Mouse (Mus musculus): ENCODE results near the gene Stxbp5.

DNA sequence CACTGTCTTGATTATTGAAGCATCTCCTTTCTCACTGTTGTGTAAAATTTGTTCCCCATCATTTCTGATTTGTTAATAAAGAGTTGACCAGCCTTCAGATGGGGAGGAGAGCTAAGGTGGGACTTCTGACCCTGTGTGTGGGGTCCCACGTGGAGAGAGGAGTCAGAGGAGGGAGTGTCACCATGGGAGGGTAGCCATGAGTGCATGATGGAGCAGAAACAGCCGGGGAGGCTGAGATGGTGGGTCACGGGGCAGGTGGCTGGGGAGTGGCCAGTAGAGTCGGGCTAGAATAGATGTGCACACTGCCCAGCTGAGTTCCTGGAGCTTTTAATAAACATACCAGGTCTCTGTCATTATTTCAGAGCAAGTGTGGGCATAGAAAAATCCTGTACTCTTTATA is 121.0 kb downstream of the Stxbp5 start:
- TF ChIP-seq CTCF (conservative IDR thresholded peaks at IDR 0.05; ENCODE audit: insufficient read depth, insufficient read length, low read depth, low read length) (no peak), POLR2A (IDR thresholded peaks at IDR 0.05; ENCODE audit: low read depth, low read length) (no peak)

Data from kidney, adult 2 months (tissue).